Mouse (Mus musculus): ENCODE results near the gene Slc13a4.

Gene Slc13a4

GRCm38 (mm10) chr6:35254136-35254904 is 53.6 kb downstream of the Slc13a4 start:
- no peak for DNase-seq

GRCm38 (mm10) chr6:35253474-35253873 is 54.5 kb downstream of the Slc13a4 start:
- DNase-seq = no peak

- peak; percentile 80 to 81 for DNase-seq
These were observed 55.2 kb downstream of the Slc13a4 start for GRCm38 (mm10) chr6:35252477-35253346.

- no peak for DNase-seq
These were observed 56.0 kb downstream of the Slc13a4 start for GRCm38 (mm10) chr6:35251807-35252476.

- DNase-seq = no peak
These were observed 62.8 kb downstream of the Slc13a4 start for GRCm38 (mm10) chr6:35245086-35245485.

- no peak for DNase-seq
These were observed 63.9 kb downstream of the Slc13a4 start for GRCm38 (mm10) chr6:35243989-35244388.

- no peak for DNase-seq
These were observed 64.7 kb downstream of the Slc13a4 start for GRCm38 (mm10) chr6:35243252-35243651.

GRCm38 (mm10) chr6:35236108-35236785 is 71.7 kb downstream of the Slc13a4 start:
- no peak for DNase-seq

- no peak for DNase-seq
These were observed 78.5 kb downstream of the Slc13a4 start for GRCm38 (mm10) chr6:35229415-35229814.

- DNase-seq = no peak
These were observed 82.2 kb downstream of the Slc13a4 start for GRCm38 (mm10) chr6:35225696-35226095.
